Mouse (Mus musculus): ENCODE measurements at regions not wholly inside any gene's neighbourhood (a gene's known extent, or its start where the extent isn't known, plus 50 kb on each side); places are given as distances from the start of the nearest gene placed in this dataset.

DNA sequence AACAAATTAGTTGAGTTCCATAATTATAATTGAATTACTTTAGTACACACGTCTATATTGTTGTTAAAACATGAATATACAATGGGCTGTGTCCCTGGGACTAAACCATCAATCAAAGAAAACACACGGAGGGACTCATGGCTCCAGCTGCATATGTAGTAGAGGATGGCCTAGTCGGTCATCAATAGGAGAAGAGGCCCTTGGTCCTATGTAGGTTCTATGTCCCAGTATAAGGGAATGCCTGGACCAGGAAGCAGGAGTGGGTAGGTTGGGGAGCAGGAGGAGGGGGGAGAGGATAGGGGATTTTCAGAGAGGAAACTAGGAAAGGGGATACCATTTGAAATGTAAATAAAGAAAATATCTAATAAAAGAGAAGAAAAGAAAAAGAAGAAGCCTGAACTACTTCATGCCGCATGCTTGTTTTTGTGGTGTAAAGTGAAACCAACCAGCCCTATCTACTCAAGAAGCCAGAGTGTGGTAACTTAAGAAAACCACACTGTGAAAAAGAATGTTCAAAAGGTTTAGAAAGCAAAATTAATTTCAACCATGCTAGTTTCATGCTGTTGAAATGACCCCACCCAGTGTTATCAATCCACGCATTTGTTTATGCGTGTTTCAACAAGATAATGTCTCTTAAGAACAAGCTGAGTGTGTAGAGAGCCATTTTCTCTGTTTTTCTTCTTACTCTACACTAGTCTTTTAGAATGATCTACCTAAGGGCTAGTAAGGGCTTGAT lies 134.4 kb upstream of the Itga4 start:
- Histone ChIP-seq H3K9ac (replicated peaks; ENCODE audit: low read length) (no peak overlapping the region), H3K4me3 (replicated peaks; ENCODE audit: low read depth, low read length) (no peak overlapping the region), H3K27me3 (ENCODE audit: control insufficient read depth, insufficient read depth, low read length) (no peaks in the 10 kb centered on the region), H3K9me3 (ENCODE audit: control insufficient read depth, low read length) (no peaks in the 10 kb centered on the region), H3K4me1 (ENCODE audit: control insufficient read depth, insufficient read depth, low read length) (no peaks in the 10 kb centered on the region), H3K4me2 (ENCODE audit: low read length) (no peak overlapping the region), H3K36me3 (ENCODE audit: control insufficient read depth, insufficient read depth, low read length) (no peaks in the 10 kb centered on the region), H3K27ac (replicated peaks; ENCODE audit: low read depth, low read length) (no peak overlapping the region)
- DNase-seq (no peak), ATAC-seq (ENCODE audit: low FRiP score, low TSS enrichment) (no peak)
- 93% methylated on average over 6 of the region's 6 CpGs for WGBS

DNA sequence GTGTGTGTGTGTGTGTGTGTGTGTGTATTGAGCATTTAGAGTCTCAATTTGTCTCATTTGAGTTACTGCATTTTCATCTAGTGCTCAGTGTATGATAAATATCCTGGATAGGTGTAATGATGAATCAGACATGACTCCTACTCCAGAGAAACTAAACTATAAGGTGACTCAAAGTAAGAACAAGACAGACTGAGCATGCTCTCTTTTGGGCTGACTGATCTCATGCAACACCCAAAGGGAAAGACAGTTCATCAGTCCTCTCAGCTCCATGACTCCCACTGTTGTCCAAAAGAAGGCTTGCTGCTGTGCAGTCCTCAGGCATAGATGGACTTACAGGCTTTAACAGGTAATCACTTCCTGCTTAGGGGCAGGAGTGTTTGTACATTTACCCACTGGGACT lies 132.7 kb upstream of the Itga4 start:
- ATAC-seq (ENCODE audit: low FRiP score, low TSS enrichment) (no peak), DNase-seq (no peak)
- Histone ChIP-seq H3K4me1 (ENCODE audit: control insufficient read depth, insufficient read depth, low read length) (no peaks in the 10 kb centered on the region), H3K36me3 (ENCODE audit: control insufficient read depth, insufficient read depth, low read length) (no peaks in the 10 kb centered on the region), H3K9me3 (ENCODE audit: control insufficient read depth, low read length) (no peaks in the 10 kb centered on the region), H3K27ac (replicated peaks; ENCODE audit: low read depth, low read length) (no peak overlapping the region), H3K4me3 (replicated peaks; ENCODE audit: low read depth, low read length) (no peak overlapping the region), H3K9ac (replicated peaks; ENCODE audit: low read length) (no peak overlapping the region), H3K4me2 (ENCODE audit: low read length) (no peak overlapping the region), H3K27me3 (ENCODE audit: control insufficient read depth, insufficient read depth, low read length) (no peaks in the 10 kb centered on the region)

DNA sequence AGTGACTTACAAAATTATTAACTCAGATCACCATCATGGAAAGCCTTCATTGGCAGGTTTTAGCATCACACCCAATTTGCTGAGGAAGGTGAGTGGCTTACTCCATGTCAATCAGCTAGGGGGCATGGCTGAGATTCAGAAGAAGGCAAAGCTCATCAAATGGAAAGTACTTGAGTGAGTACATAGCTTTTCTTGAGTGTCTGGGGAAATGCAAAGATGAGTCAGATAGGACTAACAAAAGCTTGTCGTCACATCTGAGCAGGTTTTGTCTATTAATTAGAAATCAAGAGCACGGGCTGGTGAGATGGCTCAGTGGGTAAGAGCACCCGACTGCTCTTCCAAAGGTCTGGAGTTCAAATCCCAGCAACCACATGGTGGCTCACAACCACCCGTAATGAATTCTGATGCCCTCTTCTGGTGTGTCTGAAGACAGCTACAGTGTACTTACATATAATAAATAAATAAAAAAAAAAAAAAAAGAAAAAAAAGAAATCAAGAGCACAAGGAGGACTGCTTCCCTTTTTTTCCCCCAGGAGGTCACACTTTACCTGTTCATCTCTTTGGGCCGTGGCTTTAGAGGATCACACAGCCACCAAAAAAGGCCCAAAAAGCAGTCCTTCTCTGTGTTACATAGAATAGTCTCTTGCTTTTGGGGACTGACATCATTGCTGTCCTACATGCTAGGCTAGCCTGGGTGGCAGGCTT lies 130.8 kb upstream of the Itga4 start:
- Histone ChIP-seq H3K36me3 (ENCODE audit: control insufficient read depth, insufficient read depth, low read length) (no peaks in the 10 kb centered on the region), H3K27ac (replicated peaks; ENCODE audit: low read depth, low read length) (no peak overlapping the region), H3K27me3 (ENCODE audit: control insufficient read depth, insufficient read depth, low read length) (no peaks in the 10 kb centered on the region), H3K9me3 (ENCODE audit: control insufficient read depth, low read length) (no peaks in the 10 kb centered on the region), H3K4me1 (ENCODE audit: control insufficient read depth, insufficient read depth, low read length) (no peaks in the 10 kb centered on the region), H3K4me2 (ENCODE audit: low read length) (no peak overlapping the region), H3K4me3 (replicated peaks; ENCODE audit: low read depth, low read length) (no peak overlapping the region), H3K9ac (replicated peaks; ENCODE audit: low read length) (no peak overlapping the region)
- ATAC-seq (ENCODE audit: low FRiP score, low TSS enrichment) = no peak
- no peak for DNase-seq
- 88% methylated on average over 4 of the region's 5 CpGs for WGBS

DNA sequence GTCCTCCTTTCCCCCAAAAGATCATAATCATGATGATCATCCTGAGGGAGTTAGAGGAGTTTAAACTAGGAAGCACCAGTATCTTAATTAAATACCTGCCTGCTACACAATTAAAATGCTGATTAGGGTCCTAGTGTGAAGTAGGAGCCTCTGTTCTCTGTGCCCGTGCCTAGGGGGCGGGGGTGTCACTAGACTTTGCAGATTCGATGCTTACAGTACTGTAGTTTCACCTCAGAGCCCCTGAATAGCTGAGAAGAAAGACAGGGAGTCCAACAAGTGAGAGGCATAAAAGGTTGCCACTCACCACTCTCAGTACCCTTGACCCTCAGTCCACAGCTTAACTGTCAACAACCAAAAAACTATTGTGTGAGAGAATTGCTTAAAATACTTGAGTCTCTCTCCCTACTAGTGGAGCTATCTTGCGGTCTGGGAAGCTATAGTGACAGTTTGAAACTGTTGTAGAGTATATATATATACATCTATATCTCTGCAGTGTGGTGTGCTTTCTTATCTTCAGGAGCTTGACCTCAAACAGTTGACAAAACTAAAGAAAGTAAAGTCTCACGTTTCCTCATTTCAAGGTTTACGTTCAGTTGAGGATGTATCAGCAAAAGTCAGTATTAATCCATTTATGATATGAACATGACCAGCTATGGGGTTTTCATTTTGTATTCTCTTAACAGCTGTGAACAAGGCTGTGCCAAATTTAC lies 128.9 kb upstream of the Itga4 start:
- WGBS = 46% methylated on average over 6 of the region's 6 CpGs
- H3K27ac ChIP-seq (replicated peaks; ENCODE audit: low read depth, low read length) = no peak overlapping the region
- no peak overlapping the region for H3K4me2 ChIP-seq (ENCODE audit: low read length)
- H3K9ac ChIP-seq (replicated peaks; ENCODE audit: low read length) = no peak overlapping the region
- ATAC-seq (ENCODE audit: low FRiP score, low TSS enrichment) = no peak
- no peaks in the 10 kb centered on the region for H3K9me3 ChIP-seq (ENCODE audit: control insufficient read depth, low read length)
- DNase-seq = no peak
- H3K4me3 ChIP-seq (replicated peaks; ENCODE audit: low read depth, low read length) = no peak overlapping the region
- H3K27me3 ChIP-seq (ENCODE audit: control insufficient read depth, insufficient read depth, low read length) = no peaks in the 10 kb centered on the region
- H3K36me3 ChIP-seq (ENCODE audit: control insufficient read depth, insufficient read depth, low read length) = no peaks in the 10 kb centered on the region
- H3K4me1 ChIP-seq (ENCODE audit: control insufficient read depth, insufficient read depth, low read length) = no peaks in the 10 kb centered on the region

DNA sequence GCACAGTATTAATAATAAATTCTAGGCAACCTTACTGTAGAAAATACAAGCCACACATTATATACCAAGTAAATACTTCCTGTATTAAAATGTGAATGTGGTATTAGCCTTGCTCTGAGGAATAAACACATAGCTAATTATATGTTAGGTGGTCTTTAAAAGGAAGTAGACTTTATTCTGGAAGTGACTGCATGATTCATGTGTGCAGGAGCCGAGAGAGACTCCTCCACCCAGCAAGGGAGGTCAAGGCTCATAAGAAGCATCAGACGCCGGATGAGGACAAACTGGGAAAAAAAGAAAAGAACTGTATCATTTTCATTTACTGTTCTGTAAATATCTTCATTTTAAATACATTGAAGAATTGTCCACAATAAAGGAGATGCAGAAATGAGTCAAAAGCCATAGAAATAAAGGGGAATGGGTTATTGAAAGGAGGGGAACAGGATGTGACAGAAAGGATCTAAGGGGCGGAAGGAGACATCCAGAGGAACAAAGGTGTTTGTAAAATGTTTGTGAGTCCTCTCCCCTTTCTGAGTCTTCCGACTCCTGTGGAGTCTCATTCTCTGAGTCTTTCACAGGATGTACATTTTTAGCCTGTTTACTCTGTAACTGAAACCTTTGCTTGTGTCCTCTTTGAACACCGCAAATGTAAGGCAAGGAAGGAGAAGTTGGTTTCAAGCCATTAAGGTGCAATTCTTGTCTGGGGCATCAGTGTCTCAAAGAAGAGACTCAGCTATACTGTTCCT lies 128.1 kb upstream of the Itga4 start:
- H3K27ac ChIP-seq (replicated peaks; ENCODE audit: low read depth, low read length) = no peak overlapping the region
- H3K9ac ChIP-seq (replicated peaks; ENCODE audit: low read length) = no peak overlapping the region
- no peaks in the 10 kb centered on the region for H3K27me3 ChIP-seq (ENCODE audit: control insufficient read depth, insufficient read depth, low read length)
- no peaks in the 10 kb centered on the region for H3K9me3 ChIP-seq (ENCODE audit: control insufficient read depth, low read length)
- DNase-seq (no peak), ATAC-seq (ENCODE audit: low FRiP score, low TSS enrichment) (no peak)
- H3K36me3 ChIP-seq (ENCODE audit: control insufficient read depth, insufficient read depth, low read length) = no peaks in the 10 kb centered on the region
- 88% methylated on average over 6 of the region's 6 CpGs for WGBS
- no peak overlapping the region for H3K4me2 ChIP-seq (ENCODE audit: low read length)
- no peak overlapping the region for H3K4me3 ChIP-seq (replicated peaks; ENCODE audit: low read depth, low read length)
- no peaks in the 10 kb centered on the region for H3K4me1 ChIP-seq (ENCODE audit: control insufficient read depth, insufficient read depth, low read length)

DNA sequence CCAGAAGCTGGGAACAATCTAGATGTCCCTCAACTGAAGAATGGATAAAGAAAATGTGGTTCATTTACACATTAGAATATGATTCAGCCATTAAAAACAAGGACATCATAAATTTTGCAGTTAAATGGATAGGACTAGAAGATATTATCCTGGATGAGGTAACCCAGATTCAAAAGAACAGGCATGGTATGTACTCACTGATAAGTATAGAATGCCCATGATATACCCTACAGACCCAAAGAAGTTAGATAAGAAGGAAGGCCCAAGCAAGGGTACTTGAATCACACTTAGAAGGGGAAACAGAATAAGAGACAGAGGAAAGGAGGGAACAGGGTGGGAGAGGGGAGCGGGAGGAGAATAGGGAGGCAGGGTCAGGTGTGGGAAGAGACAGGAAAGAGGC lies 127.4 kb upstream of the Itga4 start:
- DNase-seq (no peak), ATAC-seq (ENCODE audit: low FRiP score, low TSS enrichment) (no peak)
- H3K27ac ChIP-seq (replicated peaks; ENCODE audit: low read depth, low read length) = no peak overlapping the region
- H3K4me2 ChIP-seq (ENCODE audit: low read length) = no peak overlapping the region
- no peaks in the 10 kb centered on the region for H3K36me3 ChIP-seq (ENCODE audit: control insufficient read depth, insufficient read depth, low read length)
- no peaks in the 10 kb centered on the region for H3K4me1 ChIP-seq (ENCODE audit: control insufficient read depth, insufficient read depth, low read length)
- H3K27me3 ChIP-seq (ENCODE audit: control insufficient read depth, insufficient read depth, low read length) = no peaks in the 10 kb centered on the region
- H3K9ac ChIP-seq (replicated peaks; ENCODE audit: low read length) = no peak overlapping the region
- 100% methylated on average over 1 of the region's 1 CpGs for WGBS
- no peak overlapping the region for H3K4me3 ChIP-seq (replicated peaks; ENCODE audit: low read depth, low read length)
- H3K9me3 ChIP-seq (ENCODE audit: control insufficient read depth, low read length) = no peaks in the 10 kb centered on the region

DNA sequence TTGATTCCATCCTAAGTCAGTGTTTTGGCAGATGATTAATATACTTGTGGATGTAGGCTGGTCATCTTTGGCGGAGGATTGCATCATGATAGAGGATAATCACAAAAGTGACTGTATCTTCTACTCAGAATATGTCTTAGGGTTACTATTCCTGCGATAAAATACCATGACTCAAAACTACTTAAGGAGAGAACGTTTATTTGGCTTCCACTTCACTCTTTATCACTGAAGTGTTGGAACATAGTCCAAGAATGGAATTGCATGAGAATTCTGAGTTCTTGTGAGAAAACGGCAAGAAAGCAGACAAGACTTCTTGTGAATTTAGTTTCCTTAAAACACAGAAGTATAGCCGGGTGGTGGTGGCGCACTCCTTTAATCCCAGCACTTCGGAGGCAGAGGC lies 124.6 kb upstream of the Itga4 start:
- no peaks in the 10 kb centered on the region for H3K36me3 ChIP-seq (ENCODE audit: control insufficient read depth, insufficient read depth, low read length)
- H3K4me1 ChIP-seq (ENCODE audit: control insufficient read depth, insufficient read depth, low read length) = no peaks in the 10 kb centered on the region
- no peak for DNase-seq
- H3K4me3 ChIP-seq (replicated peaks; ENCODE audit: low read depth, low read length) = no peak overlapping the region
- H3K4me2 ChIP-seq (ENCODE audit: low read length) = no peak overlapping the region
- H3K9me3 ChIP-seq (ENCODE audit: control insufficient read depth, low read length) = no peaks in the 10 kb centered on the region
- 97% methylated on average over 7 of the region's 7 CpGs for WGBS
- no peaks in the 10 kb centered on the region for H3K27me3 ChIP-seq (ENCODE audit: control insufficient read depth, insufficient read depth, low read length)
- no peak overlapping the region for H3K27ac ChIP-seq (replicated peaks; ENCODE audit: low read depth, low read length)
- H3K9ac ChIP-seq (replicated peaks; ENCODE audit: low read length) = no peak overlapping the region
- ATAC-seq (ENCODE audit: low FRiP score, low TSS enrichment) = no peak

DNA sequence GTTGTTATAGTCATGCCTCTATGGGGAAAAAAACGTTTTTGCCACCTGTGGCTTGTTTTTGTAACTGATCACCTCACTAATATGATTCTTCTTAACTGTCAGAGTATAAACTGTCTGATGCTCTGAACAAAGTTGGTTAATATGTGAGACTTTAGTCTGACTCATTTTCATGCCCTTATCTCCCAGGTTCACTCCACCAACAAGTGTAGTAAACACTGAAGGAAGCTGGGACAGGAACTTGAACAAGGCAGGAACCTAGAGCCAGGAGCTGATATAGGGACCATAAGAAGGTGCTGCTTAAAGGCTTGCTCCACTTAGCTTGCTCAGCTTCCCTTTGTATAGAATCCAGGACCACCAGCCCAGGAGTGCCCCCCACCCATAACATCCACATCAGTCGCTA lies 124.0 kb upstream of the Itga4 start:
- Histone ChIP-seq H3K36me3 (ENCODE audit: control insufficient read depth, insufficient read depth, low read length) (no peaks in the 10 kb centered on the region), H3K4me1 (ENCODE audit: control insufficient read depth, insufficient read depth, low read length) (no peaks in the 10 kb centered on the region), H3K4me2 (ENCODE audit: low read length) (no peak overlapping the region), H3K27ac (replicated peaks; ENCODE audit: low read depth, low read length) (no peak overlapping the region), H3K9me3 (ENCODE audit: control insufficient read depth, low read length) (no peaks in the 10 kb centered on the region), H3K9ac (replicated peaks; ENCODE audit: low read length) (no peak overlapping the region), H3K4me3 (replicated peaks; ENCODE audit: low read depth, low read length) (no peak overlapping the region), H3K27me3 (ENCODE audit: control insufficient read depth, insufficient read depth, low read length) (no peaks in the 10 kb centered on the region)
- DNase-seq (no peak), ATAC-seq (ENCODE audit: low FRiP score, low TSS enrichment) (no peak)
- 77% methylated on average over 2 of the region's 2 CpGs for WGBS

All from midbrain, embryonic 14.5 days (tissue).